Comparison of ENCODE assay signal across 19 mouse cellular contexts in the genomic region with DNA sequence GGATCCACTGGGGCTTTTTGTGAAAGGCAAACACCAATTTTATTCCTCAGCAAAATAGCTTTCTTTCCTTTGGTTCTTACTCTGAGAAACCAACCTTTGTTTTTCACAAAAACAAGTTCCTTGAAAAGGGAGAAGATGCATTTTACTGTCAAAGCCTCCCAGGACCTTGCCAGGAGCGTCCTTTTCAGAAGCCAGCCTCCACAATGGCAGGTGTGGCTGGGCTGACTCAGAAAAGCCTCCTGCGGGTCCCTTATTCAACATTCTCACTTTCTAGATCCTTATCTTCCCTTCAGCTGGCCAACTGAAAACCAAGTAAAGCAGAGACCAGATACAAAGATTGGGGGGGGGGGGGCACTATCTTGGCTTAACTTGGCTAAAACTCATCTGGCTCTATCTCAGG. TPM values are rescaled to one million over a fixed set of nuclear protein-coding genes. Genes with fewer than 3 reads are reported as not detected.
DNase-seq lines count a peak whose midpoint lies in the region; ATAC-seq and TF ChIP-seq lines count a peak whose summit lies in the region.
"Had no signal": no experiment of that assay in that cellular context is flagged by ENCODE, and none has a peak within 500 bp of the region (broad histone marks: within the 10 kb centered on the region; RNA-seq: fewer than 3 reads in every experiment).

No protein-coding gene starts in this region.

- H3K27ac ChIP-seq in forebrain, embryonic 11.5 days (ENCODE audit: low read depth, low read length): no peak overlapping the region
- no peak overlapping the region for H3K27ac ChIP-seq in forebrain, postnatal 0 days (ENCODE audit: low read depth, low read length)
- H3K27ac ChIP-seq in ES-E14 (ENCODE audit: insufficient read depth, low read depth, low read length, poor library complexity, severe bottlenecking): peak overlapping the region; percentile 84; the same call in 1 of the 2 replicates
- H3K27ac ChIP-seq in limb, embryonic 13.5 days: peak overlapping the region; percentile 39; the same call in 1 of the 2 replicates
- H3K27ac ChIP-seq: embryonic facial prominence, embryonic 13.5 days; heart, adult 2 months; hindbrain, embryonic 15.5 days had no signal

- peak; percentile 19 for DNase-seq in forebrain, embryonic 11.5 days (ENCODE audit: low spot score)
- DNase-seq in forebrain, postnatal 0 days: no peak
- DNase-seq in A20 (ENCODE audit: low read depth, low spot score): peak; percentile 47
- DNase-seq in ES-E14 (ENCODE audit: low read depth, low spot score): peak; percentile 59
- no peak for DNase-seq in cerebellum, adult 18-20 months
- DNase-seq: adrenal gland, adult 2 months; adrenal gland, postnatal 25 days; cerebellum, adult 2 months; cerebellum, postnatal 10 days; gastrocnemius, postnatal 10 days; heart, adult 2 months; heart, postnatal 36 days had no signal

- no peak overlapping the region for H3K4me2 ChIP-seq in forebrain, embryonic 11.5 days (ENCODE audit: low read depth, low read length, severe bottlenecking)
- no peak overlapping the region for H3K4me2 ChIP-seq in forebrain, postnatal 0 days (ENCODE audit: low read depth)
- no peak overlapping the region for H3K4me2 ChIP-seq in limb, embryonic 13.5 days (replicated peaks)
- H3K4me2 ChIP-seq: embryonic facial prominence, embryonic 13.5 days; heart, embryonic 12.5 days; hindbrain, embryonic 15.5 days had no signal

- no peaks in the 10 kb centered on the region for H3K27me3 ChIP-seq in forebrain, embryonic 11.5 days (ENCODE audit: control insufficient read depth, insufficient read depth, low read length)
- no peaks in the 10 kb centered on the region for H3K27me3 ChIP-seq in forebrain, postnatal 0 days (ENCODE audit: insufficient read depth, low read length)
- H3K27me3 ChIP-seq in limb, embryonic 13.5 days: no peaks in the 10 kb centered on the region
- H3K27me3 ChIP-seq: embryonic facial prominence, embryonic 13.5 days; heart, embryonic 12.5 days; hindbrain, embryonic 15.5 days had no signal

- H3K9me3 ChIP-seq in forebrain, embryonic 11.5 days (ENCODE audit: control insufficient read depth, low read length): no peaks in the 10 kb centered on the region; the same call in 1 of the 2 replicates
- H3K9me3 ChIP-seq in forebrain, postnatal 0 days (ENCODE audit: low read length): no peaks in the 10 kb centered on the region
- peaks cover 9% of the 10 kb centered on the region for H3K9me3 ChIP-seq in ES-E14 (ENCODE audit: control insufficient read depth, insufficient read depth, low read depth, low read length)
- peaks cover 3% of the 10 kb centered on the region; the same call in 1 of the 2 replicates for H3K9me3 ChIP-seq in limb, embryonic 13.5 days
- H3K9me3 ChIP-seq: embryonic facial prominence, embryonic 13.5 days; hindbrain, embryonic 15.5 days had no signal

- no peaks in the 10 kb centered on the region for H3K4me1 ChIP-seq in forebrain, embryonic 11.5 days (replicated peaks; ENCODE audit: control insufficient read depth, insufficient read depth, low read length)
- no peaks in the 10 kb centered on the region for H3K4me1 ChIP-seq in forebrain, postnatal 0 days (ENCODE audit: insufficient read depth)
- H3K4me1 ChIP-seq in ES-E14 (ENCODE audit: control insufficient read depth in 2 of 2, insufficient read depth in 2 of 2, low read length in 2 of 2, poor library complexity in 1 of 2): peaks cover 2 to 10% of the 10 kb centered on the region in 2 experiments; a peak in 2 of 4 replicates
- peaks cover 25% of the 10 kb centered on the region for H3K4me1 ChIP-seq in limb, embryonic 13.5 days
- H3K4me1 ChIP-seq: embryonic facial prominence, embryonic 13.5 days; heart, embryonic 12.5 days; hindbrain, embryonic 15.5 days had no signal

- no peak overlapping the region for H3K9ac ChIP-seq in forebrain, embryonic 11.5 days (ENCODE audit: low read length)
- H3K9ac ChIP-seq in forebrain, postnatal 0 days: no peak overlapping the region
- no peak overlapping the region; the same call in 1 of the 2 replicates for H3K9ac ChIP-seq in ES-E14 (ENCODE audit: insufficient read depth, low read depth, low read length, poor library complexity, severe bottlenecking)
- no peak overlapping the region for H3K9ac ChIP-seq in limb, embryonic 13.5 days
- H3K9ac ChIP-seq: embryonic facial prominence, embryonic 13.5 days; heart, embryonic 12.5 days; hindbrain, embryonic 15.5 days had no signal

- H3K36me3 ChIP-seq in forebrain, embryonic 11.5 days (ENCODE audit: control insufficient read depth, insufficient read depth, low read length): no peaks in the 10 kb centered on the region
- H3K36me3 ChIP-seq in forebrain, postnatal 0 days (ENCODE audit: insufficient read depth): no peaks in the 10 kb centered on the region
- peaks cover 6% of the 10 kb centered on the region for H3K36me3 ChIP-seq in ES-E14 (ENCODE audit: control insufficient read depth, insufficient read depth, low read length, poor library complexity, severe bottlenecking)
- no peaks in the 10 kb centered on the region for H3K36me3 ChIP-seq in limb, embryonic 13.5 days
- H3K36me3 ChIP-seq: embryonic facial prominence, embryonic 13.5 days; heart, embryonic 12.5 days; hindbrain, embryonic 15.5 days had no signal

- no peak overlapping the region for H3K4me3 ChIP-seq in forebrain, embryonic 11.5 days (ENCODE audit: low read depth, low read length)
- no peak overlapping the region for H3K4me3 ChIP-seq in forebrain, postnatal 0 days (ENCODE audit: low read depth, low read length)
- no peak overlapping the region for H3K4me3 ChIP-seq in ES-E14 (ENCODE audit: insufficient read depth in 1 of 2, low read depth in 1 of 2, low read length in 2 of 2, poor library complexity in 1 of 2, severe bottlenecking in 1 of 2)
- H3K4me3 ChIP-seq in limb, embryonic 13.5 days: no peak overlapping the region
- H3K4me3 ChIP-seq: embryonic facial prominence, embryonic 13.5 days; heart, adult 2 months; heart, embryonic 12.5 days; hindbrain, embryonic 15.5 days had no signal

- no peak for TF ChIP-seq CTCF in forebrain, postnatal 0 days (IDR thresholded peaks at IDR 0.05; ENCODE audit: low read depth)

- WGBS in forebrain, embryonic 11.5 days: 15% methylated on average over 2 of the region's 2 CpGs
- 11% methylated on average over 2 of the region's 2 CpGs for WGBS in forebrain, postnatal 0 days
- 23% methylated on average over 2 of the region's 2 CpGs for WGBS in limb, embryonic 13.5 days

- no peak for ATAC-seq in forebrain, embryonic 11.5 days (replicated peaks; ENCODE audit: low FRiP score)
- ATAC-seq in forebrain, postnatal 0 days: no peak
- ATAC-seq in limb, embryonic 13.5 days (ENCODE audit: low FRiP score, low read depth): no peak
- no peak for ATAC-seq in erythroblast, adult 5-6 weeks (replicated peaks; ENCODE audit: low FRiP score, poor library complexity, severe bottlenecking)
- ATAC-seq: forebrain, embryonic 14.5 days; intestine, postnatal 0 days had no signal

- in situ Hi-C loops in ES-E14 (cut with MboI; ENCODE audit: low sequenced_read_pairs in 2 of 2, unreplicated experiment in 2 of 2): no loop called here

TF ChIP-seq in ES-E14, 5 proteins besides CTCF, POLR2A, EP300 and RAD21:
- TF ChIP-seq ZC3H11A (IDR thresholded peaks at IDR 0.05; ENCODE audit: borderline replicate concordance, low read depth, low read length): no peak
- TF ChIP-seq CHD2 (IDR thresholded peaks at IDR 0.05; ENCODE audit: low read depth, low read length): no peak

RNA-seq across cellular contexts. Expression of gene Snx18, which starts 48.8 kb away (rescaled TPM):
- polyA plus RNA-seq in forebrain, embryonic 11.5 days (2014; fragmentation: Nextera tagmentation; extraction: Ambion mirVana): 18.7 and 21.1 TPM in 2 replicates
- total RNA-seq in forebrain, postnatal 0 days (2014; rRNA removed): 30.7 and 35.5 TPM in 2 replicates
- 9.0 and 10.3 TPM in 2 replicates for polyA plus RNA-seq in forebrain, postnatal 0 days (2015; fragmentation: Nextera tagmentation; extraction: Ambion mirVana)
- total RNA-seq in ES-E14 (2012; rRNA removed): 45.6 and 47.5 TPM in 2 replicates
- polyA plus RNA-seq in limb, embryonic 13.5 days (2015; fragmentation: Nextera tagmentation; extraction: Ambion mirVana): 23.2 and 23.5 TPM in 2 replicates
- total RNA-seq in erythroblast, adult 5-6 weeks (2015; ENCODE audit: low replicate concordance): 13.8 and 16.3 TPM in 2 replicates
- 8.9 and 15.3 TPM in 2 replicates for total RNA-seq in erythroblast, adult 5-6 weeks (2017; ENCODE audit: low replicate concordance)

Comparison
In these comparisons a context has a peak if more than half of its experiments do, and no peak if none do; other contexts are left out.
1. DNase-seq: peak in forebrain, embryonic 11.5 days (single experiment), A20 (single experiment) and ES-E14 (single experiment); none in forebrain, postnatal 0 days (single experiment) and cerebellum, adult 18-20 months (0 of 2).
2. H3K27ac ChIP-seq: peak in ES-E14 (single experiment) and limb, embryonic 13.5 days (single experiment); none in forebrain, embryonic 11.5 days (single experiment) and forebrain, postnatal 0 days (single experiment).